Mouse (Mus musculus): ENCODE measurements around the gene Vsig1.

GRCm38 (mm10) chrX:140862760-140863159 is 44.6 kb upstream of the Vsig1 start:
- TF ChIP-seq CTCF (IDR thresholded peaks at IDR 0.05; ENCODE audit: low read depth, low read length) (no peak), POLR2A (IDR thresholded peaks at IDR 0.05; ENCODE audit: borderline replicate concordance, low read depth, low read length) (no peak)

Data from bone marrow macrophage, adult 2 months (primary cell).